Mouse (Mus musculus) MEL (cell line): ENCODE measurements at regions not wholly inside any gene's neighbourhood (a gene's known extent, or its start where the extent isn't known, plus 50 kb on each side); places are given as distances from the start of the nearest gene placed in this dataset.

Source experiments
- DNase-seq: peaks from one replicate; pipeline ENCODE4 v3.0.0; 2011; ENCODE audit warnings: low read depth, low spot score
- H3K27ac ChIP-seq: 2 replicates; pipeline ENCODE4 v1.5.1; 2012; ENCODE audit warnings: low read depth, mild to moderate bottlenecking, control low read depth, low read length, moderate library complexity; ENCODE audit not compliant: control insufficient read depth
- H3K27me3 ChIP-seq, 2 experiments: fragments of 150-350 bp in 1 of 2; sonication (generic) in 1 of 2; 2 replicates each; pipeline ENCODE4 v1.6.1; 2012; ENCODE audit warnings: low read length in 2 of 2, mild to moderate bottlenecking in 2 of 2, improper control_type of control experiment in 1 of 2, moderate library complexity in 1 of 2; ENCODE audit not compliant: insufficient read depth in 2 of 2, control insufficient read depth in 1 of 2
- H3K36me3 ChIP-seq, 2 experiments: 2 replicates each; pipeline ENCODE4 v1.6.1; 2012 to 2014; ENCODE audit warnings: low read length in 2 of 2, improper control_type of control experiment in 1 of 2, inconsistent platforms in 1 of 2, mild to moderate bottlenecking in 1 of 2; ENCODE audit not compliant: insufficient read depth in 2 of 2, control insufficient read depth in 1 of 2
- H3K4me1 ChIP-seq, 2 experiments: fragments of 150-350 bp in 1 of 2; sonication (generic) in 1 of 2; 2 replicates each; pipeline ENCODE4 v1.6.1; 2012; ENCODE audit warnings: low read length in 2 of 2, improper control_type of control experiment in 1 of 2, mild to moderate bottlenecking in 1 of 2; ENCODE audit not compliant: insufficient read depth in 2 of 2, control insufficient read depth in 1 of 2
- H3K4me3 ChIP-seq, 2 experiments: fragments of 150-350 bp in 1 of 2; sonication (generic) in 1 of 2; 2 replicates each; pipeline ENCODE4 v1.5.1; 2012; ENCODE audit warnings: low read depth in 2 of 2, low read length in 2 of 2, mild to moderate bottlenecking in 2 of 2, moderate library complexity in 2 of 2, control low read depth in 1 of 2, improper control_type of control experiment in 1 of 2; ENCODE audit not compliant: control insufficient read depth in 1 of 2, insufficient read depth in 1 of 2
- H3K79me2 ChIP-seq: 2 replicates; pipeline ENCODE4 v1.6.1; 2012; ENCODE audit warnings: mild to moderate bottlenecking, low read length, moderate library complexity; ENCODE audit not compliant: control insufficient read depth, poor library complexity, insufficient read depth
- H3K9ac ChIP-seq: 2 replicates; pipeline ENCODE4 v1.6.1; 2012; ENCODE audit warnings: low read depth, mild to moderate bottlenecking, control low read depth, low read length, moderate library complexity; ENCODE audit not compliant: control insufficient read depth, poor library complexity, severe bottlenecking
- H3K9me3 ChIP-seq: fragments of 150-350 bp; sonication (generic); replicated peaks from 2 replicates; pipeline ENCODE4 v1.6.1; 2012; ENCODE audit warnings: mild to moderate bottlenecking, low read length, improper control_type of control experiment, moderate library complexity; ENCODE audit not compliant: insufficient read depth
- BHLHE40 ChIP-seq: IDR thresholded peaks from 2 replicates; pipeline ENCODE4 v1.6.1; 2012; ENCODE audit warnings: low read depth, mild to moderate bottlenecking, inconsistent platforms, low read length, improper control_type of control experiment, borderline replicate concordance
- ETS1 ChIP-seq: IDR thresholded peaks from 2 replicates; pipeline ENCODE4 v1.6.1; 2012; ENCODE audit warnings: low read depth, mild to moderate bottlenecking, inconsistent platforms, low read length, improper control_type of control experiment, moderate library complexity
- GABPA ChIP-seq: IDR thresholded peaks from 2 replicates; pipeline ENCODE4 v1.6.1; 2012; ENCODE audit warnings: low read depth, mild to moderate bottlenecking, inconsistent platforms, low read length, improper control_type of control experiment, moderate library complexity
- GATA1 ChIP-seq: IDR thresholded peaks from 2 replicates; pipeline ENCODE4 v1.6.1; 2011; ENCODE audit warnings: low read depth, low read length, improper control_type of control experiment
- HCFC1 ChIP-seq: IDR thresholded peaks from 2 replicates; pipeline ENCODE4 v1.6.1; 2012; ENCODE audit warnings: low read depth, mild to moderate bottlenecking, inconsistent platforms, low read length, improper control_type of control experiment, moderate library complexity
- JUND ChIP-seq: IDR thresholded peaks from 2 replicates; pipeline ENCODE4 v1.6.1; 2011; ENCODE audit warnings: low read depth, mild to moderate bottlenecking, improper control_type of control experiment, low read length
- MAX ChIP-seq: IDR thresholded peaks from 2 replicates; pipeline ENCODE4 v1.6.1; 2011; ENCODE audit warnings: low read length, improper control_type of control experiment
- MAZ ChIP-seq: IDR thresholded peaks from 2 replicates; pipeline ENCODE4 v1.6.1; 2012; ENCODE audit warnings: low read depth, mild to moderate bottlenecking, inconsistent platforms, low read length, improper control_type of control experiment
- MXI1 ChIP-seq: IDR thresholded peaks from 2 replicates; pipeline ENCODE4 v1.6.1; 2011; ENCODE audit warnings: mild to moderate bottlenecking, low read depth, low read length, improper control_type of control experiment
- MYC ChIP-seq: IDR thresholded peaks from 2 replicates; pipeline ENCODE4 v1.6.1; 2011; ENCODE audit warnings: low read depth, mild to moderate bottlenecking, low read length, improper control_type of control experiment, moderate library complexity
- NELFE ChIP-seq: IDR thresholded peaks from 2 replicates; pipeline ENCODE4 v1.6.1; 2011; ENCODE audit warnings: low read depth, low read length, improper control_type of control experiment
- POLR2AphosphoS5 ChIP-seq: IDR thresholded peaks from 2 replicates; pipeline ENCODE4 v1.6.1; 2012; ENCODE audit warnings: low read depth, borderline replicate concordance, mild to moderate bottlenecking, inconsistent platforms, low read length, moderate library complexity, mixed read lengths
- SMC3 ChIP-seq: IDR thresholded peaks from 2 replicates; pipeline ENCODE4 v1.6.1; 2011; ENCODE audit warnings: low read depth, low read length, improper control_type of control experiment
- TAL1 ChIP-seq: IDR thresholded peaks from 2 replicates; pipeline ENCODE4 v1.6.1; 2012; ENCODE audit warnings: mild to moderate bottlenecking, inconsistent platforms, low read length, moderate library complexity, mixed read lengths
- TBP ChIP-seq: IDR thresholded peaks from 2 replicates; pipeline ENCODE4 v1.8.0; 2011; ENCODE audit warnings: low read depth, low read length, improper control_type of control experiment
- TCF12 ChIP-seq: IDR thresholded peaks from 2 replicates; pipeline ENCODE4 v1.6.1; 2014; ENCODE audit warnings: low read depth, mild to moderate bottlenecking, inconsistent platforms, low read length, improper control_type of control experiment, moderate library complexity
- UBTF ChIP-seq: IDR thresholded peaks from 2 replicates; pipeline ENCODE4 v1.6.1; 2012; ENCODE audit warnings: low read depth, mild to moderate bottlenecking, inconsistent platforms, low read length, improper control_type of control experiment, moderate library complexity, borderline replicate concordance; ENCODE audit not compliant: insufficient read depth
- USF1 ChIP-seq: IDR thresholded peaks from 2 replicates; pipeline ENCODE4 v1.6.1; 2014; ENCODE audit warnings: low read depth, mild to moderate bottlenecking, inconsistent platforms, low read length, improper control_type of control experiment, moderate library complexity
- USF2 ChIP-seq, 2 experiments: IDR thresholded peaks; 2 replicates each; pipeline ENCODE4 v1.6.1; 2011 to 2012; ENCODE audit warnings: improper control_type of control experiment in 2 of 2, low read length in 2 of 2, borderline replicate concordance in 1 of 2, inconsistent platforms in 1 of 2, low read depth in 1 of 2, mild to moderate bottlenecking in 1 of 2; ENCODE audit not compliant: insufficient read depth in 1 of 2
- ZC3H11A ChIP-seq: IDR thresholded peaks from 2 replicates; pipeline ENCODE4 v1.6.1; 2012; ENCODE audit warnings: low read depth, mild to moderate bottlenecking, inconsistent platforms, low read length, improper control_type of control experiment
- ZKSCAN1 ChIP-seq: IDR thresholded peaks from 2 replicates; pipeline ENCODE4 v1.6.1; 2012; ENCODE audit warnings: low read depth, mild to moderate bottlenecking, inconsistent platforms, low read length, improper control_type of control experiment, moderate library complexity
- ZMIZ1 ChIP-seq: IDR thresholded peaks from 2 replicates; pipeline ENCODE4 v1.6.1; 2012; ENCODE audit warnings: low read depth, mild to moderate bottlenecking, inconsistent platforms, low read length, improper control_type of control experiment, moderate library complexity
- ZNF384 ChIP-seq: IDR thresholded peaks from 2 replicates; pipeline ENCODE4 v1.6.1; 2012; ENCODE audit warnings: low read depth, mild to moderate bottlenecking, inconsistent platforms, low read length, improper control_type of control experiment

DNA sequence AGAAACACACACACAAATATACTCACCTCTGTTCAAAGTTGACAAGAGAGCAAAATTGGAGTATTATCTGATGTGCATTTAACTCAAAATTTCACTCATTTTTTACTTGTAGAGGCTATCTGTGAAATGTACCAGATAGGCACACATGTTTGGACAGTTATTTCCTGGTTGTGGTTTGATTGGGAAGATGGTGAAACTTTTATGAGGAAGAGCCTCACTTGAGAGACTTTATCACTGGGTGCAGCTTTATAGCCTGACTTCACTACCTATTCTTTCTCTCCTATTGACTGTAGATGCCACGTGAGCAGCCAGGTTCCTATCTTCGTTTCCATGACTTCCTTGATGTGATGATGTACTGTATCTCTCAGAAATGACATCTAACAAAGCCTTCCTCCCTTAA is 77.3 kb upstream of the Fmo9 start (continued):
- TF ChIP-seq ZC3H11A (no peak), ZNF384 (no peak), HCFC1 (no peak), BHLHE40 (no peak), UBTF (no peak), ZMIZ1 (no peak), POLR2AphosphoS5 (no peak), USF2 (IDR thresholded peaks at IDR 0.05; ENCODE audit: borderline replicate concordance in 1 of 2, insufficient read depth in 1 of 2, low read depth in 1 of 2, low read length in 2 of 2) (no peak), NELFE (no peak), MAZ (no peak), ZKSCAN1 (no peak), TCF12 (peak; percentile 55), MXI1 (no peak), MAX (no peak), SMC3 (no peak), GATA1 (peak; percentile 61; the same call in 1 of the 2 replicates)

DNA sequence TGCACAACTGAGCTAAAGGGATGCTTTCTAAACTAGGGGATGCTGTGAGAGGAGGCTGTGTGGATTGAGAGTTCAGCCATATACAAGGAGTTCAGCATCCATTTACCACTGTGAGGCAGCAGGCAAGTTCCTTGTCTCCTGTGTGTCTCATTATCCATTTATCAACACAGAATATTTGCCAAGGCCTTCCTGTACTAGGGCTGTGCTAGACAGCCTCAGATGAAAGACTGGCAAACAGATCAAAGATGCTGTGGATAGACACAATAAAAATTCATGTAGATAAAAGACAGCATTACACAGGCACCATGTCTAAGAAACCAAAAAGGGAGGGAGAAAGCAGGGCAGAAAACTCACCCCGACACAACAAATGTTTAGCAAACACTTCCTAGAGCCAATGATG is 91.5 kb upstream of the Fmo9 start:
- H3K27me3 ChIP-seq = peaks cover 0 to 1% of the 10 kb centered on the region in 2 experiments; a peak in 1 of 4 replicates
- no peak overlapping the region for H3K4me3 ChIP-seq
- H3K79me2 ChIP-seq = no peaks in the 10 kb centered on the region
- no peaks in the 10 kb centered on the region for H3K9me3 ChIP-seq
- H3K9ac ChIP-seq = no peak overlapping the region
- no peak for DNase-seq
- no peaks in the 10 kb centered on the region for H3K4me1 ChIP-seq
- H3K36me3 ChIP-seq = no peaks in the 10 kb centered on the region
- H3K27ac ChIP-seq = no peak overlapping the region
- TF ChIP-seq TAL1 (no peak), ZNF384 (no peak), BHLHE40 (no peak), HCFC1 (no peak), JUND (no peak), GABPA (no peak), MYC (no peak), TBP (no peak), USF1 (no peak), ZC3H11A (no peak), ETS1 (no peak), SMC3 (no peak)
